Mouse (Mus musculus): ENCODE measurements at regions not wholly inside any gene's neighbourhood (a gene's known extent, or its start where the extent isn't known, plus 50 kb on each side); places are given as distances from the start of the nearest gene placed in this dataset.

GRCm38 (mm10) chr7:133234326-133234725 is 110.2 kb upstream of the Ctbp2 start:
- no peak for TF ChIP-seq CTCF (IDR thresholded peaks at IDR 0.05; ENCODE audit: insufficient read depth, low read length)
- TF ChIP-seq POLR2A (IDR thresholded peaks at IDR 0.05; ENCODE audit: borderline replicate concordance, extremely low read depth, low read depth, low read length) = no peak
